Comparison of ENCODE assay signal across 19 mouse cellular contexts in the genomic region with DNA sequence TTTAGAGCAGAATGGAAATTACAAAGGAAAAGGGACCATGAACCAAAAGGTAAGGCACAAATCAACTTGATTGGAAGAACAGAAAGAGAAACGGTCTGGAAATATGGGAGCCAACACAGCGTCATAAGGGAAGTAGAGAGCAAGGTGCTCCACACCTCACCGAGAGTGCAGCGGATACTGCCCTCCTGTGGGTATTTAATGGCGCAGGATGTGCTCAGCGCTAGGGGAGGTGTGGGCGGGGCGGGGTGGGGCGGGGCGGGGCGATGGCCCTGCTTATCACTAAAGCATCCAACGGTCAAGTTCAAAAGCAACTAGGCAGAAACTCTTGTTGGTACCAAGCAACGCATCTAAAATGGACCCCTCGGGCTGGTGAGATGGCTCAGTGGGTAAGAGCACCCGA. TPM values are rescaled to one million over a fixed set of nuclear protein-coding genes. Genes with fewer than 3 reads are reported as not detected.
A peak's percentile ranks its signal among the peaks of the same experiment; 100 is the strongest.
DNase-seq lines count a peak whose midpoint lies in the region; ATAC-seq and TF ChIP-seq lines count a peak whose summit lies in the region.
"Had no signal": no experiment of that assay in that cellular context is flagged by ENCODE, and none has a peak within 500 bp of the region (broad histone marks: within the 10 kb centered on the region; RNA-seq: fewer than 3 reads in every experiment).

No protein-coding gene starts in this region.

- 20% methylated on average over 15 of the region's 15 CpGs for WGBS in liver, embryonic 12.5 days (ENCODE audit: insufficient replicate concordance)
- 24% methylated on average over 15 of the region's 15 CpGs for WGBS in stomach, embryonic 16.5 days
- 33% methylated on average over 15 of the region's 15 CpGs for WGBS in forebrain, embryonic 15.5 days
- 27% methylated on average over 15 of the region's 15 CpGs for WGBS in midbrain, embryonic 10.5 days

- no peak overlapping the region for H3K4me3 ChIP-seq in layer of hippocampus, adult 2 months
- H3K4me3 ChIP-seq in liver, embryonic 12.5 days: no peak overlapping the region
- no peak overlapping the region for H3K4me3 ChIP-seq in stomach, embryonic 16.5 days (replicated peaks; ENCODE audit: low read length)
- no peak overlapping the region for H3K4me3 ChIP-seq in forebrain, embryonic 15.5 days
- no peak overlapping the region for H3K4me3 ChIP-seq in midbrain, embryonic 10.5 days
- H3K4me3 ChIP-seq: erythroblast, embryonic 14.5 days; hindbrain, embryonic 15.5 days; liver, embryonic 13.5 days had no signal

- no peak overlapping the region for H3K27ac ChIP-seq in layer of hippocampus, adult 2 months
- H3K27ac ChIP-seq in liver, embryonic 12.5 days: no peak overlapping the region
- H3K27ac ChIP-seq in stomach, embryonic 16.5 days (ENCODE audit: low read length): no peak overlapping the region
- no peak overlapping the region for H3K27ac ChIP-seq in forebrain, embryonic 15.5 days (replicated peaks)
- no peak overlapping the region for H3K27ac ChIP-seq in midbrain, embryonic 10.5 days (replicated peaks)
- H3K27ac ChIP-seq: hindbrain, embryonic 15.5 days; liver, embryonic 13.5 days had no signal

- H3K9me3 ChIP-seq in liver, embryonic 12.5 days (replicated peaks): no peaks in the 10 kb centered on the region
- no peaks in the 10 kb centered on the region for H3K9me3 ChIP-seq in stomach, embryonic 16.5 days (replicated peaks; ENCODE audit: control insufficient read depth, low read length)
- H3K9me3 ChIP-seq in forebrain, embryonic 15.5 days: no peaks in the 10 kb centered on the region
- no peaks in the 10 kb centered on the region for H3K9me3 ChIP-seq in midbrain, embryonic 10.5 days (replicated peaks)
- H3K9me3 ChIP-seq: hindbrain, embryonic 15.5 days; liver, embryonic 13.5 days had no signal

- DNase-seq in layer of hippocampus, adult 2 months (ENCODE audit: low spot score in 2 of 2): no peak
- no peak for DNase-seq in layer of hippocampus, postnatal 36 days
- DNase-seq in R1 (ENCODE audit: low read depth, low spot score): peak; percentile 82
- no peak for DNase-seq in urinary bladder, postnatal 4 days (ENCODE audit: low spot score in 2 of 2)
- DNase-seq in midbrain, embryonic 10.5 days (ENCODE audit: low spot score): no peak
- DNase-seq: cerebellum, adult 2 months; kidney, postnatal 14 days; liver, embryonic 13.5 days; right cerebral cortex, postnatal 4 days had no signal

- peaks cover 24% of the 10 kb centered on the region for H3K4me1 ChIP-seq in liver, embryonic 12.5 days
- peaks cover 10% of the 10 kb centered on the region for H3K4me1 ChIP-seq in stomach, embryonic 16.5 days (ENCODE audit: control insufficient read depth, insufficient read depth, low read length)
- H3K4me1 ChIP-seq in forebrain, embryonic 15.5 days: no peaks in the 10 kb centered on the region
- H3K4me1 ChIP-seq in midbrain, embryonic 10.5 days: peaks cover 15% of the 10 kb centered on the region
- H3K4me1 ChIP-seq: hindbrain, embryonic 15.5 days had no signal

- 0 out of 2 replicates have a peak overlapping the region, but pooled peaks have one; percentile 4 for H3K4me2 ChIP-seq in liver, embryonic 12.5 days
- no peak overlapping the region for H3K4me2 ChIP-seq in stomach, embryonic 16.5 days (ENCODE audit: low read depth, low read length)
- H3K4me2 ChIP-seq in forebrain, embryonic 15.5 days (replicated peaks): no peak overlapping the region
- H3K4me2 ChIP-seq: hindbrain, embryonic 15.5 days; liver, embryonic 13.5 days had no signal

- no peaks in the 10 kb centered on the region for H3K36me3 ChIP-seq in liver, embryonic 12.5 days
- H3K36me3 ChIP-seq in stomach, embryonic 16.5 days (ENCODE audit: control insufficient read depth, insufficient read depth, low read length): no peaks in the 10 kb centered on the region
- no peaks in the 10 kb centered on the region for H3K36me3 ChIP-seq in forebrain, embryonic 15.5 days
- H3K36me3 ChIP-seq in midbrain, embryonic 10.5 days: no peaks in the 10 kb centered on the region
- H3K36me3 ChIP-seq: hindbrain, embryonic 15.5 days; liver, embryonic 13.5 days had no signal

- 0 out of 2 replicates have a peak, but pooled peaks have one; percentile 3 for TF ChIP-seq CTCF in layer of hippocampus, adult 2 months (conservative IDR thresholded peaks at IDR 0.05)

- H3K27me3 ChIP-seq in liver, embryonic 12.5 days (replicated peaks): peaks cover 31% of the 10 kb centered on the region
- no peaks in the 10 kb centered on the region for H3K27me3 ChIP-seq in stomach, embryonic 16.5 days (ENCODE audit: control insufficient read depth, insufficient read depth, low read length)
- no peaks in the 10 kb centered on the region for H3K27me3 ChIP-seq in forebrain, embryonic 15.5 days
- H3K27me3 ChIP-seq in midbrain, embryonic 10.5 days (ENCODE audit: low read depth, poor library complexity, severe bottlenecking): no peaks in the 10 kb centered on the region
- H3K27me3 ChIP-seq: hindbrain, embryonic 15.5 days had no signal

- ATAC-seq in liver, embryonic 12.5 days: peak; percentile 59; the same call in 1 of the 2 replicates
- 0 out of 2 replicates have a peak, but pooled peaks have one; percentile 41 for ATAC-seq in stomach, embryonic 16.5 days (ENCODE audit: insufficient read depth, low FRiP score)
- no peak for ATAC-seq in forebrain, embryonic 15.5 days (replicated peaks)

- H3K9ac ChIP-seq in liver, embryonic 12.5 days: no peak overlapping the region
- H3K9ac ChIP-seq in stomach, embryonic 16.5 days (ENCODE audit: low read length): no peak overlapping the region
- H3K9ac ChIP-seq in forebrain, embryonic 15.5 days (replicated peaks): no peak overlapping the region
- H3K9ac ChIP-seq: hindbrain, embryonic 15.5 days; liver, embryonic 13.5 days had no signal

RNA-seq across cellular contexts. Expression of a gene that starts 4.2 kb away (rescaled TPM):
- 10 to 100 TPM; 11.0 to 15.9 TPM for total RNA-seq in layer of hippocampus, adult 2 months (2021)
- 10 to 100 TPM in 1 of 2 experiments, 1 to 10 TPM in 1; 7.0 to 11.5 TPM for total RNA-seq in layer of hippocampus, postnatal 36 days (2021)
- 1.7 and 2.0 TPM in 2 replicates for polyA plus RNA-seq in liver, embryonic 12.5 days (2016; fragmentation: Nextera tagmentation; extraction: Ambion mirVana)
- polyA plus RNA-seq in stomach, embryonic 16.5 days (2015; fragmentation: Nextera tagmentation; extraction: Ambion mirVana): 4.7 and 4.9 TPM in 2 replicates
- 5.8 and 6.1 TPM in 2 replicates for polyA plus RNA-seq in forebrain, embryonic 15.5 days (2015; fragmentation: Nextera tagmentation; extraction: Ambion mirVana)
- 8.7 and 10.0 TPM in 2 replicates for polyA plus RNA-seq in midbrain, embryonic 10.5 days (2016; fragmentation: Nextera tagmentation; extraction: Ambion mirVana)

RNA-seq across cellular contexts. Expression of a gene that starts 29.7 kb away (rescaled TPM):
- 1 to 10 TPM; 2.4 to 2.5 TPM for total RNA-seq in layer of hippocampus, adult 2 months (2021)
- total RNA-seq in layer of hippocampus, postnatal 36 days (2021): 1 to 10 TPM; 2.1 to 2.2 TPM
- polyA plus RNA-seq in liver, embryonic 12.5 days (2016; fragmentation: Nextera tagmentation; extraction: Ambion mirVana): 10.7 and 11.0 TPM in 2 replicates
- 9.3 and 10.4 TPM in 2 replicates for polyA plus RNA-seq in stomach, embryonic 16.5 days (2015; fragmentation: Nextera tagmentation; extraction: Ambion mirVana)
- 2.7 and 3.2 TPM in 2 replicates for polyA plus RNA-seq in forebrain, embryonic 15.5 days (2015; fragmentation: Nextera tagmentation; extraction: Ambion mirVana)
- 5.3 and 6.6 TPM in 2 replicates for polyA plus RNA-seq in midbrain, embryonic 10.5 days (2016; fragmentation: Nextera tagmentation; extraction: Ambion mirVana)

RNA-seq across cellular contexts. Expression of a gene that starts 31.2 kb away (rescaled TPM):
- total RNA-seq in layer of hippocampus, adult 2 months (2021): 10 to 100 TPM; 66.9 to 69.5 TPM
- total RNA-seq in layer of hippocampus, postnatal 36 days (2021): 10 to 100 TPM; 63.0 to 63.9 TPM
- 6.9 and 8.3 TPM in 2 replicates for polyA plus RNA-seq in liver, embryonic 12.5 days (2016; fragmentation: Nextera tagmentation; extraction: Ambion mirVana)
- polyA plus RNA-seq in stomach, embryonic 16.5 days (2015; fragmentation: Nextera tagmentation; extraction: Ambion mirVana): 6.8 and 8.4 TPM in 2 replicates
- 6.8 and 7.5 TPM in 2 replicates for polyA plus RNA-seq in forebrain, embryonic 15.5 days (2015; fragmentation: Nextera tagmentation; extraction: Ambion mirVana)
- 17.5 and 17.7 TPM in 2 replicates for polyA plus RNA-seq in midbrain, embryonic 10.5 days (2016; fragmentation: Nextera tagmentation; extraction: Ambion mirVana)

RNA-seq across cellular contexts. Expression of a gene that starts 37.8 kb away (rescaled TPM):
- under 1 TPM; 0.79 to 0.83 TPM for total RNA-seq in layer of hippocampus, adult 2 months (2021)
- total RNA-seq in layer of hippocampus, postnatal 36 days (2021): under 1 TPM; 0.60 to 0.94 TPM
- polyA plus RNA-seq in liver, embryonic 12.5 days (2016; fragmentation: Nextera tagmentation; extraction: Ambion mirVana): 1.3 and 1.5 TPM in 2 replicates
- polyA plus RNA-seq in stomach, embryonic 16.5 days (2015; fragmentation: Nextera tagmentation; extraction: Ambion mirVana): 2.7 and 3.0 TPM in 2 replicates
- 1.8 TPM in 2 replicates for polyA plus RNA-seq in forebrain, embryonic 15.5 days (2015; fragmentation: Nextera tagmentation; extraction: Ambion mirVana)
- polyA plus RNA-seq in midbrain, embryonic 10.5 days (2016; fragmentation: Nextera tagmentation; extraction: Ambion mirVana): 3.1 and 3.2 TPM in 2 replicates

RNA-seq across cellular contexts. Expression of a gene that starts 42.7 kb away (rescaled TPM):
- not detected for total RNA-seq in layer of hippocampus, adult 2 months (2021)
- total RNA-seq in layer of hippocampus, postnatal 36 days (2021): not detected
- polyA plus RNA-seq in liver, embryonic 12.5 days (2016; fragmentation: Nextera tagmentation; extraction: Ambion mirVana): not detected in 2 replicates
- 2.6 and 3.6 TPM in 2 replicates for polyA plus RNA-seq in stomach, embryonic 16.5 days (2015; fragmentation: Nextera tagmentation; extraction: Ambion mirVana)
- polyA plus RNA-seq in forebrain, embryonic 15.5 days (2015; fragmentation: Nextera tagmentation; extraction: Ambion mirVana): not detected in 2 replicates
- not detected in 2 replicates for polyA plus RNA-seq in midbrain, embryonic 10.5 days (2016; fragmentation: Nextera tagmentation; extraction: Ambion mirVana)
- total RNA-seq: adrenal gland, postnatal 4 days; gastrocnemius, postnatal 4 days; left cerebral cortex, adult 8-10 months had no signal
- polyA plus RNA-seq: C2C12; cerebellum, adult 2 months; erythroblast, embryonic 14.5 days; heart, embryonic 14.5 days; hindbrain, embryonic 15.5 days; liver, embryonic 13.5 days had no signal
